Mouse (Mus musculus): Measurements from ENCODE around the gene Mtrf1l.

Mtrf1l gene

DNA sequence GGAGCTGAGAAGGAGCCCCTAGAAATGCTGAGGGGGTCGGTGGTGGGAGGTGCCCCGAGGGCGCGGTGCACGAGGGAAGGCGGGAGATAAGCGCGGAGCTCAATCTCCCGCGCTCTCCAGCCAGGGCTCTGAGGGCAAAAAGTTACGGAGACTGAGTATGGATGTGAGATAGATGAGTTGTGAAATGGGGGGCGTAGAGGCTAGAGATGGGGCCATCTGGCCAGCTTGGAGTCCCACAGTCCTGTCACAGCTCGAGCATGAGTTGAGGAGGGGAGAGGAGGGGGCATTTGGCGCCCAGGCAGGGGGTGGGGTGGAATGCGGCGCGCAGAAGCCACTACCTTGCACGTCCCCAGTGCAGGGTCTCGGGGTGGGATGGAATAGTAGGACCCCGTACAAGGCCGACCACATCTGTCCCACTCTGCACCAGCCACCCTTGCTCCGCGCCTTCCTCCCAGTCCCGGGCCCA lies 19.0 kb downstream of the Mtrf1l start:
- DNase-seq (ENCODE audit: low read depth, low spot score), result peak; percentile 18

DNA sequence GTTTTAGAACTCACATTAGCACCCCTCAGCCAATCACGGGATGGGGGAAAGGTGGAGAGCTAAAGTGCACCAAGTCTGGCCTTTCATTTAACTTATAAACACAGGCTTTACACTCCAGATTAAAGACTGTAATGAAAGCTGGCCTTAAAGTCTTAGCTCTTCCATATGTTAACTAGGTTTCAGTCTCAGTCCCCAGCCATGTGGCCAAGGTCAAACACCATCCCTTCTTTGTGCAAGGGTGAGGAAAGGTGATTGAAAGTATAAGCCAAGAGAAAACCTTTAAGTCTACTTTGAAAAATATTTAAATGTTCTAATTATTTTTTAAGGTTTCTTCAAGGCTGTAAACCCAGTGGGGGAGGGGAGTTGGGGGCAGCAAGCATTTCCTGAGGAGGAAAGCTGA lies 20.0 kb downstream of the Mtrf1l start:
- DNase-seq (ENCODE audit: low read depth, low spot score), result no peak

DNA sequence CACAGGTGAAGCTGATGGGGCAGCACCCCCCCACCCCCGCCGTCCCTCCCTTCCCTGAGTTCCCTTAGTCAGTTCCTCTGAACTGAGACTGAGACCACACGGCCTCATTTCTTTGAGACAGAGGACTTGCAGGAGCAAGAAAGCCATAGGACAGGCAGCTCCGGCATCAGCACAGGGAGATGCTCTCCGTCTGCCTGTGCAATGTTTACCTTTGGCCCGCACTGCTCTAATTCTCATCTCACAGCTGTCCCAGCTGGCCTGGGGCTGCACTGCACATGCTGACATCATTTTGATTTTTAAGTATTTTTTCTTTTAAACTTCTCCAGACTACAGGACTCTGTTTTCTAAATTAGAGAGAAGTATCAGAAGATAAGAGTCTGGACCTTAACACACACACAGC lies 20.8 kb downstream of the Mtrf1l start:
- DNase-seq (ENCODE audit: low read depth, low spot score), result peak; percentile 14

DNA sequence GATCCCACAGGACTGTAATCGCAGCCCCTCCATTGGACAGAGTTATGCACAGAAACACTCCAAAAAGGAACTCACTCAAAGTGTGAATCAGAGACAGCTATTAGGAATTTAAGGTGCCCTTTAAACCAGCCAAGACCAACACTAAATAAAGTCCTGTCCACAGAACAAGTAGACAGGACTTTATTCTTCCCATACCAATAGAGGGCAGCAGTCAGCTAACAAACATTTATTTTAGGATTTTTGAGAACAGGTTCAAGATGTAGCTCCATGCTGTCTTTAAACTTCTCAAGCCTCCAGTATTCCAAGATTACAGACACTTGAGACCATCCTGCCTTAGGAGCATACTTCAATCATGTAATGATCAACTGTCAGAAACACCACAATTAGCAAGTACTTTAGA lies 23.2 kb downstream of the Mtrf1l start:
- DNase-seq (ENCODE audit: low read depth, low spot score), result peak; percentile 49

DNA sequence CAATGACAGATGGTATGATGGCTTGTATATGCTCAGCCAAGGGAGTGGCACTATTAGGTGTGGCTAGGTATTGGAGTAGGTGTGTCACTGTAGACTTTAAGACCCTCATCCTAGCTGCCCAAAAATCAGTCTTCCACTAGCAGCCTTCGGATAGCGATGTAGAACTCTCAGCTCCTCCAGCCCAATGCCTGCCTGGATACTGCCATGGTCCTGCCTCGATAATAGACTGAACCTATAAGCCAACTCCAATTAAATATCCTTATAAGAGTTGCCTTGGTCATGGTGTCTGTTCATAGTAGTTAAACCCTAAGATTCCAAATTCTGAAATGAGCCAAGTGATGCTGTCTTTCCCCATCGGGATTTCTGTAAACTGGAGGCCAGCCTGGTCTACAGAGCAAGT lies 25.6 kb downstream of the Mtrf1l start:
- DNase-seq (ENCODE audit: low read depth, low spot score), result no peak

DNA sequence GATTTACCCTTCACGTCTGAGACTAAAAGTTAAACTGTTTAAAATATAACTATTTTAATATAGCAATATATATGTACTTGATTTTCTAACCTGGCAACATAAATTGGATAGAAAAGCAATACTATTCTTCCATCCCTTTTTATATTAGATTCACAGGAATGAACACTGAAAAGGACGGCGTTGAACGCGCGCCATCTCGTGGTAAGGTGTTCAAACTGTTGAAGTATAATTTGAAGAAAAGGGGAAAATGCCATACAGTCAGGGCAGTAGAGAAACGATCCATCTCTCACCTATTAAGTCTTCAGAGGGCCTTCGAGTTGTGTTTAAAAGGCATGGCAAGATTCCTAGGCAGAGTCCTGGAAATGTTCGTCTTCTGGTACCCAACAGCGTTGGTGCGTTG lies 33.1 kb downstream of the Mtrf1l start:
- peak; percentile 14 for DNase-seq (ENCODE audit: low read depth, low spot score)

DNA sequence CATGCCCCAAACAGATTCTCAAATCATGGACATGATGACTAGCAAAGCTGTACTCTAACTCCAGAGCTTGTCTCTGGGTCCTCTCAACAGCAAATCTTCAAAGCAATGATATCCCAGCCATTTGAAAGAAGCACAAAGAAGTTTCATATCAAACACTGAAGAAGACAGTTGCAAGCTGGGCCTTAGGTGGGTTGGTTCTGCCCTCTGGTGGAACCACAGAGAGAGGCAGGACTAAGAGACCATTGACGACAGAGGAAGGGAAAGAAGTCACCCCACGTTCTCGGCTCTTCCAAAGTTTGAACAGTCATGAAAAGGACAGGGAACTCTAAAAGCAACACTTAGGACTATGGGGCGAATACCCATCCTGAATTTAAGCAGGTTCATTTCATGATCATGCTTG lies 36.8 kb downstream of the Mtrf1l start:
- DNase-seq (ENCODE audit: low read depth, low spot score), result peak; percentile 10
